Mouse (Mus musculus) forebrain, embryonic 15.5 days (tissue): Measurements from ENCODE around the gene Gpm6a. TPM values are rescaled to one million over a fixed set of nuclear protein-coding genes. Genes with fewer than 3 reads are reported as not detected.
A peak's percentile ranks its signal among the peaks of the same experiment; 100 is the strongest.

Experiments used
- ATAC-seq: fragments of 200-750 bp; cut with Nextera tagmentation; replicated peaks from 2 replicates; pipeline ENCODE4 v1.8.0; 2017; ENCODE audit warnings: mild to moderate bottlenecking, moderate TSS enrichment, moderate library complexity
- H3K27ac ChIP-seq: fragments of 300-500 bp; sonication (generic); replicated peaks from 2 replicates; pipeline ENCODE4 v1.5.1; 2015; ENCODE audit warnings: mild to moderate bottlenecking, inconsistent platforms
- H3K27me3 ChIP-seq: fragments of 300-500 bp; sonication (generic); 2 replicates; pipeline ENCODE4 v1.6.1; 2015; ENCODE audit warnings: inconsistent platforms
- H3K36me3 ChIP-seq: fragments of 300-500 bp; sonication (generic); 2 replicates; pipeline ENCODE4 v1.6.1; 2015; ENCODE audit warnings: mild to moderate bottlenecking, inconsistent platforms
- H3K4me1 ChIP-seq: fragments of 300-500 bp; sonication (generic); 2 replicates; pipeline ENCODE4 v1.6.1; 2015; ENCODE audit warnings: inconsistent platforms
- H3K4me2 ChIP-seq: fragments of 300-500 bp; sonication (generic); replicated peaks from 2 replicates; pipeline ENCODE4 v1.6.1; 2015; ENCODE audit warnings: mild to moderate bottlenecking, inconsistent platforms
- H3K4me3 ChIP-seq: fragments of 300-500 bp; sonication (generic); 2 replicates; pipeline ENCODE4 v1.5.1; 2015; ENCODE audit warnings: mild to moderate bottlenecking, inconsistent platforms
- H3K9ac ChIP-seq: fragments of 300-500 bp; sonication (generic); replicated peaks from 2 replicates; pipeline ENCODE4 v1.6.1; 2015; ENCODE audit warnings: mild to moderate bottlenecking, inconsistent platforms
- H3K9me3 ChIP-seq: fragments of 300-500 bp; sonication (generic); 2 replicates; pipeline ENCODE4 v1.6.1; 2016; ENCODE audit warnings: inconsistent platforms
- WGBS: fragments of 180-500 bp; shearing (Covaris S2); methylation state at CpG from one replicate; pipeline ENCODE4 v1.1.7; 2015; ENCODE audit warnings: mixed read lengths; 5-methylcytosine and 5-hydroxymethylcytosine counted together
- polyA plus RNA-seq: library from polyadenylated mRNA; unstranded; fragments of >200 nt; fragmentation: Nextera tagmentation; extraction: Ambion mirVana; gene quantifications from 2 replicates; pipeline ENCODE4 v1.2.1, GENCODE M21; 2015

Gpm6a gene
- 599 and 667 TPM in 2 replicates for polyA plus RNA-seq

GRCm38 (mm10) chr8:54954741-54955455, at the start of gene Gpm6a:
Gene Gpm6a (plus strand): TSS chr8:54954843.
- H3K36me3 ChIP-seq = no peaks in the 10 kb centered on the region
- H3K9me3 ChIP-seq = no peaks in the 10 kb centered on the region
- H3K4me1 ChIP-seq = peaks cover 22% of the 10 kb centered on the region
- no peaks in the 10 kb centered on the region for H3K27me3 ChIP-seq
- H3K27ac ChIP-seq = peak within 1 kb of the TSS; percentile 99
- peak; percentile 94 for ATAC-seq
- peak within 1 kb of the TSS; percentile 49 for H3K4me2 ChIP-seq
- peak within 1 kb of the TSS; percentile 58 for H3K4me3 ChIP-seq
- WGBS = 1% methylated on average over 13 of the region's 13 CpGs
- H3K9ac ChIP-seq = peak within 1 kb of the TSS; percentile 89

DNA sequence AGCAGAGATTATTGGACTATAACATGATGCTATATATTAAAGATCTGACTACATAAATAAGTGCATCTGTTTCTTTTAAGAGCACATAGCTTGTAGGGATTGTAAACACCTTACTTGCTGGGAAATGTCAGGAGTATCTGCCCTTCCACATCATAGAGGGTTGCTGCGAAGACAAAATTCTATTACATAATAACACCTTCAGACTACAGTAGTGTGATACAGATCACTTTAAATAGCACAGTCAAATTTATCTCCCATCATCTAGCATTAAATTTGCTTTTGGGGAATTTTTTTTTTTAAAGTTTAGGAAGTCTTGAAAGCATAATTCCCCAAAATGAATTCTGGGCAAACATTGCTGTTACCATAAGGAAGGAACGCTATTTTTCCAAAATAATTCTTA, 41.8 kb upstream of the Gpm6a start:
- ATAC-seq = no peak
- H3K4me2 ChIP-seq = no peak overlapping the region
- H3K36me3 ChIP-seq = no peaks in the 10 kb centered on the region
- WGBS = 92% methylated on average over 2 of the region's 2 CpGs
- no peak overlapping the region for H3K9ac ChIP-seq
- no peak overlapping the region for H3K4me3 ChIP-seq
- no peaks in the 10 kb centered on the region for H3K4me1 ChIP-seq
- no peaks in the 10 kb centered on the region for H3K27me3 ChIP-seq
- no peak overlapping the region for H3K27ac ChIP-seq
- H3K9me3 ChIP-seq = no peaks in the 10 kb centered on the region

- no peaks in the 10 kb centered on the region for H3K9me3 ChIP-seq
- no peak overlapping the region for H3K9ac ChIP-seq
- no peaks in the 10 kb centered on the region for H3K27me3 ChIP-seq
- peaks cover 7% of the 10 kb centered on the region for H3K4me1 ChIP-seq
- H3K27ac ChIP-seq = no peak overlapping the region
- no peak overlapping the region for H3K4me2 ChIP-seq
- 59% methylated on average over 7 of the region's 9 CpGs for WGBS
- H3K4me3 ChIP-seq = no peak overlapping the region
- H3K36me3 ChIP-seq = no peaks in the 10 kb centered on the region
- ATAC-seq = no peak
Measured at GRCm38 (mm10) chr8:54917710-54918109, 36.9 kb upstream of the Gpm6a start.

- Histone ChIP-seq H3K4me2 (no peak overlapping the region), H3K9me3 (no peaks in the 10 kb centered on the region), H3K36me3 (no peaks in the 10 kb centered on the region), H3K9ac (no peak overlapping the region), H3K4me1 (peaks cover 9% of the 10 kb centered on the region), H3K27ac (peak overlapping the region; percentile 53), H3K4me3 (no peak overlapping the region), H3K27me3 (no peaks in the 10 kb centered on the region)
- 7% methylated on average over 2 of the region's 2 CpGs for WGBS
- ATAC-seq = peak; percentile 53; the same call in 1 of the 2 replicates
Measured at GRCm38 (mm10) chr8:54922160-54922855, 32.3 kb upstream of the Gpm6a start.

DNA sequence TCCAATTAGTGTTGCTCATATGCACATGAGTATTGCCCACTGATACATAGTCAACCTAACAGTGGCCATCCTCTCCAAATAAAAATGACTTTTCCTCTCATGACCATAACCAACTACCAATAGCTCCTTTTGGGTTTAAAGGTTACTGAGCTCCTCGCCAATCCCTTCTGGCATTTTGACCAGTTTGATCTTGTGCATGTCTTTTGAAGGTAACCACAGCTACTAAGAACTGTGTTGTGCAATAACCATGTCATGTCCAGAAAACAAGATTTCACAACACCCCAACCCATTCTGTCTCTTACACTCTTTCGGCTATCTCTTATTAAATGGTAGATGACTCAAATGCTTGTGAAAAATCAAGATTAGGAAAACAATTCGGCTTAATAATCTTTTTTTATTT, 29.7 kb upstream of the Gpm6a start:
- no peak overlapping the region for H3K4me3 ChIP-seq
- peaks cover 9% of the 10 kb centered on the region for H3K4me1 ChIP-seq
- no peaks in the 10 kb centered on the region for H3K36me3 ChIP-seq
- no peaks in the 10 kb centered on the region for H3K27me3 ChIP-seq
- H3K27ac ChIP-seq = no peak overlapping the region
- no peak for ATAC-seq
- no peak overlapping the region for H3K4me2 ChIP-seq
- H3K9ac ChIP-seq = no peak overlapping the region
- WGBS = 91% methylated on average over 3 of the region's 3 CpGs
- no peaks in the 10 kb centered on the region for H3K9me3 ChIP-seq

DNA sequence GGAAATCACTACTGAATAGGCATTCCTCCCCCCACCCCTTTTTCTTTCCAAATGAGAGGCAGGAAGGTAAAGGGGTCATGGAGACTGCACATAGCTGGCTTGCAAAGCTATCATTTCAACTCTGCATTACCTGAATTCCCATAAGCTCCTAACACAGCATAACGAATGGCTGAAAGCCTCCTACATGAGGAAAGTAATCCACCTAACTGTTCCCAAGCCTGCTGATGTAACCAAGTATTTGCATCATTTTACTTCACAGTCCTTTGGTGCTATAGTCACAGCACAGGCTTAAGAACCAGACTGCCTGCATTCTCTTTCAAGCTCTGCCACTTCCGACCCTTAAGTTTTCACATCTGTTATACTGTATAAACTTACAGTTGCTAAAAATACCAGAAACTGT, 22.3 kb upstream of the Gpm6a start:
- Histone ChIP-seq H3K4me3 (no peak overlapping the region), H3K36me3 (no peaks in the 10 kb centered on the region), H3K27ac (no peak overlapping the region), H3K4me1 (no peaks in the 10 kb centered on the region), H3K4me2 (no peak overlapping the region), H3K9me3 (no peaks in the 10 kb centered on the region), H3K27me3 (no peaks in the 10 kb centered on the region), H3K9ac (no peak overlapping the region)
- WGBS = 64% methylated on average over 2 of the region's 2 CpGs
- no peak for ATAC-seq

GRCm38 (mm10) chr8:54953351-54953750, 1.3 kb upstream of the Gpm6a start:
- Histone ChIP-seq H3K36me3 (no peaks in the 10 kb centered on the region), H3K4me2 (peak overlapping the region; percentile 49), H3K9me3 (no peaks in the 10 kb centered on the region), H3K4me3 (peak overlapping the region; percentile 58), H3K4me1 (peaks cover 11% of the 10 kb centered on the region; the same call in 1 of the 2 replicates), H3K27ac (peak overlapping the region; percentile 99), H3K27me3 (no peaks in the 10 kb centered on the region), H3K9ac (peak overlapping the region; percentile 89)
- ATAC-seq = no peak
- 27% methylated on average over 2 of the region's 2 CpGs for WGBS

DNA sequence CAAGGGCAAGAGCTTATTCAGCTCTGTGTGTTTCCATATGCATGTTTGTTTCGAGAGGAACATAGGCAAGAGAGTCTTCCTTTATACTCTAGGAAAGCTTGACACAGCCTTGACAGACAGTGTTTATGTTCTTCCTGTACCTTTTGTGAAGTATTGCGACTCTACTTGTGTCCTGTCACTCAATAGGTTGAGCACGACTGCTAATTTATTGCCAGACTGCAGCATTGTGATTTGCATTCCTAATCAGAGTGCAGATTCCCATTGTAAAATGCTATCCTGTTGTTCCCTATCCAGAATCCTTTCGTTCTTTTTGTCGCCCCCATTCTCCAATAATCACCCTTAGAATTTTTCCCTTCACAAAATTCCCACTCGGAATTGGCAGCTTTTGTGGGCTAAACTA, 613 bp upstream of the Gpm6a start:
- 2% methylated on average over 6 of the region's 6 CpGs for whole genome bisulfite sequencing
- peaks cover 15% of the 10 kb centered on the region; the same call in 1 of the 2 replicates for H3K4me1 ChIP-seq
- H3K9ac ChIP-seq = peak overlapping the region; percentile 89
- peak overlapping the region; percentile 99 for H3K27ac ChIP-seq
- H3K4me3 ChIP-seq = peak overlapping the region; percentile 58
- H3K27me3 ChIP-seq = no peaks in the 10 kb centered on the region
- H3K4me2 ChIP-seq = peak overlapping the region; percentile 49
- peak; percentile 73 for ATAC-seq
- H3K36me3 ChIP-seq = no peaks in the 10 kb centered on the region
- no peaks in the 10 kb centered on the region for H3K9me3 ChIP-seq

GRCm38 (mm10) chr8:54955456-54955800, 785 bp downstream of the Gpm6a start:
- Histone ChIP-seq H3K36me3 (no peaks in the 10 kb centered on the region), H3K4me2 (peak overlapping the region; percentile 49), H3K9ac (peak overlapping the region; percentile 89), H3K4me1 (peaks cover 25% of the 10 kb centered on the region), H3K9me3 (no peaks in the 10 kb centered on the region), H3K27ac (peak overlapping the region; percentile 99), H3K4me3 (peak overlapping the region; percentile 58), H3K27me3 (no peaks in the 10 kb centered on the region)
- ATAC-seq = no peak
- WGBS = 28% methylated on average over 3 of the region's 3 CpGs

- peaks cover 29% of the 10 kb centered on the region for H3K4me1 ChIP-seq
- peak overlapping the region; percentile 36 for H3K4me2 ChIP-seq
- peak overlapping the region; percentile 89 for H3K9ac ChIP-seq
- H3K27me3 ChIP-seq = no peaks in the 10 kb centered on the region
- ATAC-seq = no peak; the same call in 1 of the 2 replicates
- H3K36me3 ChIP-seq = no peaks in the 10 kb centered on the region
- peak overlapping the region; percentile 77 for H3K27ac ChIP-seq
- no peaks in the 10 kb centered on the region for H3K9me3 ChIP-seq
- 44% methylated on average over 6 of the region's 6 CpGs for WGBS
- peak overlapping the region; percentile 58 for H3K4me3 ChIP-seq
Measured at GRCm38 (mm10) chr8:54955935-54956573, 1.4 kb downstream of the Gpm6a start.

DNA sequence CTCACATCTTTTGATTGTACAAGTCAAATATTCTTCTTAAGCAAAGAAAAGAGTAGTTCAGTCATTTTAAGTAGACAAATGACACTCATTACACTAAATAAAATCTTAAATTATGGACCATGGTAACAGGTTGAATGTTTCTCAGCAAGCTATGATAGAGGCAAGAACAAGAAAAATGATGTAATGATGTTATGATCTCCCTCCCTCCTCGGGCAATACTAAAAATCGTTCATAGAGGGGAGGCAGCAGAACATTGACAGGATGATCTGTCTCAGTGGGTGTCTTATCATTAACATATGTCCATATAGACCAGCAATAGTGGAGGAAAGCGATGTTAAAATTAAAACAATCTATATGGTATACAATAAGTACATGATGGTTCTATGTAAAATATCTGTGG, 2.1 kb downstream of the Gpm6a start:
- Histone ChIP-seq H3K9ac (peak overlapping the region; percentile 59), H3K4me2 (peak overlapping the region; percentile 51), H3K4me1 (peaks cover 31% of the 10 kb centered on the region), H3K27ac (peak overlapping the region; percentile 72), H3K27me3 (no peaks in the 10 kb centered on the region), H3K36me3 (no peaks in the 10 kb centered on the region), H3K9me3 (no peaks in the 10 kb centered on the region), H3K4me3 (peak overlapping the region; percentile 48)
- no peak for ATAC-seq
- WGBS = 43% methylated on average over 3 of the region's 3 CpGs

GRCm38 (mm10) chr8:54957506-54957905, 2.9 kb downstream of the Gpm6a start:
- Histone ChIP-seq H3K4me3 (peak overlapping the region; percentile 48), H3K36me3 (no peaks in the 10 kb centered on the region), H3K27me3 (no peaks in the 10 kb centered on the region), H3K27ac (peak overlapping the region; percentile 72), H3K9me3 (no peaks in the 10 kb centered on the region), H3K9ac (peak overlapping the region; percentile 59), H3K4me1 (peaks cover 34% of the 10 kb centered on the region), H3K4me2 (peak overlapping the region; percentile 51)
- 54% methylated on average over 3 of the region's 3 CpGs for WGBS
- ATAC-seq = no peak
